Mouse (Mus musculus): ENCODE data around the gene Olfr135. TPM values are rescaled to one million over a fixed set of nuclear protein-coding genes. Genes with fewer than 3 reads are reported as not detected.

The Olfr135 gene
- not detected in 2 replicates for polyA plus RNA-seq (2015; fragmentation: Nextera tagmentation; extraction: Ambion mirVana)

GRCm38 (mm10) chr17:38204035-38204434 is at the start of gene Olfr135:
Olfr135 (plus strand) TSS chr17:38204335.

GRCm38 (mm10) chr17:38171088-38171487 is 33.0 kb upstream of the Olfr135 start, which contains the start of gene Olfr134:
Olfr134 (plus strand) TSS chr17:38171388.

Other genes with a start within 250 kb of the Olfr135 start
- not detected in 2 replicates for gene Olfr129, start 144.3 kb upstream of the Olfr135 start, polyA plus RNA-seq (2015; fragmentation: Nextera tagmentation; extraction: Ambion mirVana)
- not detected in 2 replicates for gene Olfr130, start 140.4 kb upstream of the Olfr135 start, polyA plus RNA-seq (2015; fragmentation: Nextera tagmentation; extraction: Ambion mirVana)
- not detected in 2 replicates for gene Olfr131, start 115.6 kb upstream of the Olfr135 start, polyA plus RNA-seq (2015; fragmentation: Nextera tagmentation; extraction: Ambion mirVana)
- gene Olfr132, start 69.8 kb upstream of the Olfr135 start, polyA plus RNA-seq (2015; fragmentation: Nextera tagmentation; extraction: Ambion mirVana), result not detected in 2 replicates
- not detected in 2 replicates for gene Olfr133, start 59.1 kb upstream of the Olfr135 start, polyA plus RNA-seq (2015; fragmentation: Nextera tagmentation; extraction: Ambion mirVana)
- gene Olfr134, start 32.9 kb upstream of the Olfr135 start, polyA plus RNA-seq (2015; fragmentation: Nextera tagmentation; extraction: Ambion mirVana), result not detected in 2 replicates
- not detected in 2 replicates for gene Olfr138, start 56.7 kb downstream of the Olfr135 start, polyA plus RNA-seq (2015; fragmentation: Nextera tagmentation; extraction: Ambion mirVana)
- not detected in 2 replicates for gene Olfr137, start 103.2 kb downstream of the Olfr135 start, polyA plus RNA-seq (2015; fragmentation: Nextera tagmentation; extraction: Ambion mirVana)
- not detected in 2 replicates for gene Olfr136, start 125.5 kb downstream of the Olfr135 start, polyA plus RNA-seq (2015; fragmentation: Nextera tagmentation; extraction: Ambion mirVana)
- not detected in 2 replicates for gene Esp36, start 215.8 kb downstream of the Olfr135 start, polyA plus RNA-seq (2015; fragmentation: Nextera tagmentation; extraction: Ambion mirVana)

Data from skeletal muscle tissue, postnatal 0 days (tissue).